Mouse (Mus musculus): ENCODE results near the gene Ulbp1.
"Not testable (repeated sequence)": the region's sequence is repeated elsewhere in the genome, so short reads cannot be mapped to it uniquely, and the experiment has no call there.

- not testable (repeated sequence) for TF ChIP-seq CHD2 (IDR thresholded peaks at IDR 0.05; ENCODE audit: low read length); TCF12 (IDR thresholded peaks at IDR 0.05; ENCODE audit: low read depth, low read length); GABPA (IDR thresholded peaks at IDR 0.05; ENCODE audit: low read depth, low read length); POLR2A (IDR thresholded peaks at IDR 0.05; ENCODE audit: control insufficient read depth in 1 of 2, insufficient read depth in 1 of 2, low read depth in 1 of 2, low read length in 2 of 2, poor library complexity in 1 of 2); KAT2A (conservative IDR thresholded peaks at IDR 0.05; ENCODE audit: low read depth, low read length); JUND (IDR thresholded peaks at IDR 0.05; ENCODE audit: low read depth, low read length); HCFC1 (IDR thresholded peaks at IDR 0.05; ENCODE audit: low read depth, low read length); UBTF (IDR thresholded peaks at IDR 0.05; ENCODE audit: borderline replicate concordance, insufficient read depth, low read depth, low read length); TAL1 (IDR thresholded peaks at IDR 0.05; ENCODE audit: low read length); MXI1 (IDR thresholded peaks at IDR 0.05; ENCODE audit: low read depth, low read length); TBP (IDR thresholded peaks at IDR 0.05; ENCODE audit: low read depth, low read length); SMC3 (IDR thresholded peaks at IDR 0.05; ENCODE audit: low read depth, low read length)
- TF ChIP-seq CTCF (IDR thresholded peaks at IDR 0.05 in 2 of 3, conservative IDR thresholded peaks at IDR 0.05 in 1 of 3; ENCODE audit: control insufficient read depth in 1 of 3, insufficient read depth in 1 of 3, low read depth in 2 of 3, low read length in 3 of 3, poor library complexity in 1 of 3, severe bottlenecking in 1 of 3): peak in 2 of 3 experiments; percentile 24 to 25; a peak in 3 of 6 replicates
Measured at GRCm38 (mm10) chr10:7469716-7470414, 3.6 kb downstream of the Ulbp1 start.
